Mouse (Mus musculus): ENCODE data around the gene Abhd10.

- TF ChIP-seq CTCF (IDR thresholded peaks at IDR 0.05; ENCODE audit: extremely low read depth, insufficient read depth, low read length) (no peak), POLR2A (IDR thresholded peaks at IDR 0.05; ENCODE audit: extremely low read depth, insufficient read depth, low read length) (no peak)
Measured at GRCm38 (mm10) chr16:45767853-45768640, 25.3 kb upstream of the Abhd10 start.
